ENCODE assay signal across 18 mouse cellular contexts in the genomic region with DNA sequence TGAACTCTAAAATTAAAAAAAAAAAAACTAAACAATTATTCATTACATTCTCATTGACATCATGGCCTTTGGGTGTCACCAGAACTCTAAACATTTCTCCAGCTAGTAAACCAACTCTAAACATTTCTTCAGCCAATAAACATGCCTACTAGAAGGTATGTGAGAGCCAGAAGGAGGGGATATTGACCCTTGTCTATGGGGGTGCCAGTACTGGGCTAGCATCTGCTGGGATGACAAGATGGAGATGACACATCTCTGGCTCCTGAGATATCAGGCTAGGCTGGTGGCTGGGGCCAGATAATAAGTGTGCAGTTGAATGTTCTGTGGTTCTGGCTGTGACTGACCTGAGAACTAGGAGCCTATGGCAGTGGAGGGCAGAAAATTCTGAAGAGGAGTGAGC.
A peak's percentile ranks its signal among the peaks of the same experiment; 100 is the strongest.
DNase-seq lines count a peak whose midpoint lies in the region; ATAC-seq and TF ChIP-seq lines count a peak whose summit lies in the region.
"Had no signal": no experiment of that assay in that cellular context is flagged by ENCODE, and none has a peak within 500 bp of the region (broad histone marks: within the 10 kb centered on the region; RNA-seq: fewer than 3 reads in every experiment).

No protein-coding gene starts in this region.

- ATAC-seq in lung, embryonic 15.5 days (ENCODE audit: borderline replicate concordance, extremely low read depth, low FRiP score, low TSS enrichment): peak; percentile 73; the same call in 1 of the 2 replicates
- ATAC-seq: forebrain, embryonic 13.5 days; forebrain, embryonic 15.5 days had no signal

- H3K4me3 ChIP-seq in lung, embryonic 15.5 days: no peak overlapping the region
- H3K4me3 ChIP-seq in lung, adult 2 months (replicated peaks; ENCODE audit: extremely low read depth, low read depth, low read length): no peak overlapping the region
- H3K4me3 ChIP-seq: embryonic facial prominence, embryonic 10.5 days; embryonic facial prominence, embryonic 12.5 days; forebrain, embryonic 13.5 days; forebrain, embryonic 15.5 days had no signal

- H3K36me3 ChIP-seq in lung, embryonic 15.5 days: no peaks in the 10 kb centered on the region
- H3K36me3 ChIP-seq: embryonic facial prominence, embryonic 10.5 days; embryonic facial prominence, embryonic 12.5 days; forebrain, embryonic 15.5 days had no signal

- no peak for TF ChIP-seq CTCF in lung, adult 2 months (IDR thresholded peaks at IDR 0.05; ENCODE audit: insufficient read depth, low read length)

- no peak for TF ChIP-seq POLR2A in lung, adult 2 months (IDR thresholded peaks at IDR 0.05; ENCODE audit: borderline replicate concordance, extremely low read depth, low read depth, low read length)

- no peaks in the 10 kb centered on the region for H3K9me3 ChIP-seq in lung, embryonic 15.5 days

- no peak overlapping the region for H3K9ac ChIP-seq in lung, embryonic 15.5 days
- H3K9ac ChIP-seq: embryonic facial prominence, embryonic 12.5 days; forebrain, embryonic 13.5 days; forebrain, embryonic 15.5 days had no signal

- H3K27me3 ChIP-seq in lung, embryonic 15.5 days: no peaks in the 10 kb centered on the region
- H3K27me3 ChIP-seq: embryonic facial prominence, embryonic 12.5 days; forebrain, embryonic 13.5 days; forebrain, embryonic 15.5 days had no signal

- H3K4me2 ChIP-seq in lung, embryonic 15.5 days: no peak overlapping the region
- H3K4me2 ChIP-seq: embryonic facial prominence, embryonic 12.5 days; forebrain, embryonic 13.5 days; forebrain, embryonic 15.5 days had no signal

- H3K27ac ChIP-seq in lung, embryonic 15.5 days: no peak overlapping the region
- H3K27ac ChIP-seq: embryonic facial prominence, embryonic 10.5 days; embryonic facial prominence, embryonic 12.5 days; forebrain, embryonic 13.5 days; forebrain, embryonic 15.5 days had no signal

- no peak for DNase-seq in lung, adult 2 months
- DNase-seq in lung, postnatal 10 days: peak; percentile 28
- no peak for DNase-seq in lung, adult 18-20 months
- DNase-seq in lung, postnatal 4 days: peak; percentile 6 to 50
- DNase-seq in cerebellum, adult 9-11 months: no peak
- DNase-seq: adrenal gland, adult 2 months; adrenal gland, postnatal 10 days; adrenal gland, postnatal 25 days; cerebellum, adult 11 months; cerebellum, adult 18-20 months; cerebellum, adult 8-10 months; cerebellum, postnatal 10 days; cerebellum, postnatal 25 days had no signal

- peaks cover 6% of the 10 kb centered on the region; the same call in 1 of the 2 replicates for H3K4me1 ChIP-seq in lung, embryonic 15.5 days
- H3K4me1 ChIP-seq in lung, adult 2 months (ENCODE audit: control insufficient read depth, insufficient read depth, low read length): no peaks in the 10 kb centered on the region
- H3K4me1 ChIP-seq: embryonic facial prominence, embryonic 10.5 days; embryonic facial prominence, embryonic 12.5 days; forebrain, embryonic 13.5 days; forebrain, embryonic 15.5 days had no signal

Comparison
In these comparisons a context has a peak if more than half of its experiments do, and no peak if none do; other contexts are left out.
1. DNase-seq: peak in lung, postnatal 10 days (single experiment) and lung, postnatal 4 days (2 of 2); none in lung, adult 2 months (single experiment), lung, adult 18-20 months (0 of 2) and cerebellum, adult 9-11 months (single experiment).